Mouse (Mus musculus) midbrain, embryonic 12.5 days (tissue): Measurements from ENCODE around the gene Grn. TPM values are rescaled to one million over a fixed set of nuclear protein-coding genes. Genes with fewer than 3 reads are reported as not detected.
"Not testable (repeated sequence)": the region's sequence is repeated elsewhere in the genome, so short reads cannot be mapped to it uniquely, and the experiment has no call there.

ENCODE experiments used
- ATAC-seq: fragments of 200-750 bp; cut with Nextera tagmentation; 2 replicates; pipeline ENCODE4 v1.8.0; 2017; ENCODE audit warnings: low read depth, moderate TSS enrichment, moderate library complexity; ENCODE audit not compliant: low FRiP score
- H3K27ac ChIP-seq: fragments of 300-500 bp; sonication (generic); replicated peaks from 2 replicates; pipeline ENCODE4 v1.5.1; 2016; ENCODE audit warnings: mild to moderate bottlenecking
- H3K27me3 ChIP-seq: fragments of 300-500 bp; sonication (generic); 2 replicates; pipeline ENCODE4 v1.6.1; 2016; ENCODE audit warnings: mild to moderate bottlenecking
- H3K36me3 ChIP-seq: fragments of 300-500 bp; sonication (generic); 2 replicates; pipeline ENCODE4 v1.6.1; 2016
- H3K4me1 ChIP-seq: fragments of 300-500 bp; sonication (generic); 2 replicates; pipeline ENCODE4 v1.6.1; 2016
- H3K4me2 ChIP-seq: fragments of 300-500 bp; sonication (generic); replicated peaks from 2 replicates; pipeline ENCODE4 v1.6.1; 2016; ENCODE audit warnings: mild to moderate bottlenecking, moderate library complexity
- H3K4me3 ChIP-seq: fragments of 300-500 bp; sonication (generic); 2 replicates; pipeline ENCODE4 v1.5.1; 2016; ENCODE audit warnings: mild to moderate bottlenecking
- H3K9ac ChIP-seq: fragments of 300-500 bp; sonication (generic); replicated peaks from 2 replicates; pipeline ENCODE4 v1.6.1; 2016; ENCODE audit warnings: mild to moderate bottlenecking, moderate library complexity
- H3K9me3 ChIP-seq: fragments of 300-500 bp; sonication (generic); 2 replicates; pipeline ENCODE4 v1.6.1; 2016; ENCODE audit warnings: mild to moderate bottlenecking
- WGBS: fragments of 180-500 bp; shearing (Covaris S2); methylation state at CpG from one replicate; pipeline ENCODE4 v1.1.7; 2016; 5-methylcytosine and 5-hydroxymethylcytosine counted together
- polyA plus RNA-seq: library from polyadenylated mRNA; unstranded; fragments of >200 nt; fragmentation: Nextera tagmentation; extraction: Ambion mirVana; gene quantifications from 2 replicates; pipeline ENCODE4 v1.2.1, GENCODE M21; 2016

Gene Grn
- polyA plus RNA-seq, result 67.0 and 82.7 TPM in 2 replicates

- Histone ChIP-seq H3K27ac (peak within 1 kb of the TSS; percentile 72), H3K27me3 (peaks cover 21% of the 10 kb centered on the region), H3K4me2 (peak within 1 kb of the TSS; percentile 95), H3K4me3 (peak within 1 kb of the TSS; percentile 54), H3K9ac (peak within 1 kb of the TSS; percentile 62), H3K9me3 (no peaks in the 10 kb centered on the region), H3K36me3 (peaks cover 12% of the 10 kb centered on the region), H3K4me1 (peaks cover 16% of the 10 kb centered on the region)
- 1% methylated on average over 29 of the region's 29 CpGs for WGBS
- ATAC-seq, result peak; percentile 90
Measured at GRCm38 (mm10) chr11:102430121-102431017, at the start of gene Grn. Gene Grn, plus strand, starts transcription at chr11:102430315.

DNA sequence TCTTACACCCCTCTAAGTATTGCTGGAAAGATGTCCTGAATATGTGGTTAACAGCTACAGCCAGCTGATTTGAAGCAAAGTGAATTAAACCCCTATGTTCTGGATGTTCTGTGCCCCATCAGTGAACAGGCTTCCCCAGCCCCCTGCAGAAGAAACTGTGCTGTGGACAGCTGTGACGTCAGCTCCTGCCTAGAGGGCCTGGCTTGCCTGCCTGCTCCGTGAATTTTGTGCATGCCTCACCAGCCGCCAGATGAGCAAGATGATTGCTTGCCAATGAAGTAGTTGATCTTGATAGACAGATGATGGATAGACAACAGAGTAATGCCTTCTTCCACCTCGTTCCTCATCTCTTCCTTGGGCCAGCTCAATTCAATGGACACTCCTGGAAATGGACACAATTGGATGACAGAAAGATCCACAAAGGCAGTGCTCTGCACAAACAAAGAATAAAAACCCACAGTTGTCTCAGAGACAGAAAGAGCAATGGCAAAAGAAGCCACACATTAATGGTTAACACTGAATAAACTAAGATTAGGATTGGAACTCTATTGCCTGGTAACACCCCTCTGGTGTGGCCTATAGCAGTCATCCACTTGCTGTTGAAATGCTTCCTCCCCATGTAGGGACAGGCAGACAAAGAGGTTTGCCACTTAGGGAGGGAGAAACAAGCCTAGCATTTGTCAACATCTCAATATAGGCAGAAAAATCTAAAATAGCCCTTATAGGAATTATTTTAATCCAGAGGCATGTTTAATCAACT, 48.6 kb upstream of the Grn start:
- H3K4me1 ChIP-seq, result peaks cover 2% of the 10 kb centered on the region
- no peaks in the 10 kb centered on the region for H3K36me3 ChIP-seq
- H3K9ac ChIP-seq, result no peak overlapping the region
- no peak for ATAC-seq
- H3K4me2 ChIP-seq, result no peak overlapping the region
- H3K27me3 ChIP-seq, result no peaks in the 10 kb centered on the region
- no peak overlapping the region for H3K4me3 ChIP-seq
- H3K27ac ChIP-seq, result no peak overlapping the region
- 51% methylated on average over 4 of the region's 4 CpGs for WGBS
- peaks cover 4% of the 10 kb centered on the region; the same call in 1 of the 2 replicates for H3K9me3 ChIP-seq

- 91% methylated on average over 3 of the region's 3 CpGs for WGBS
- Histone ChIP-seq H3K27ac (no peak overlapping the region), H3K4me3 (no peak overlapping the region), H3K27me3 (no peaks in the 10 kb centered on the region), H3K36me3 (no peaks in the 10 kb centered on the region), H3K4me2 (no peak overlapping the region), H3K9me3 (peaks cover 4% of the 10 kb centered on the region; the same call in 1 of the 2 replicates), H3K9ac (no peak overlapping the region), H3K4me1 (no peaks in the 10 kb centered on the region)
- ATAC-seq, result no peak
Measured at GRCm38 (mm10) chr11:102382794-102383193, 47.3 kb upstream of the Grn start.

DNA sequence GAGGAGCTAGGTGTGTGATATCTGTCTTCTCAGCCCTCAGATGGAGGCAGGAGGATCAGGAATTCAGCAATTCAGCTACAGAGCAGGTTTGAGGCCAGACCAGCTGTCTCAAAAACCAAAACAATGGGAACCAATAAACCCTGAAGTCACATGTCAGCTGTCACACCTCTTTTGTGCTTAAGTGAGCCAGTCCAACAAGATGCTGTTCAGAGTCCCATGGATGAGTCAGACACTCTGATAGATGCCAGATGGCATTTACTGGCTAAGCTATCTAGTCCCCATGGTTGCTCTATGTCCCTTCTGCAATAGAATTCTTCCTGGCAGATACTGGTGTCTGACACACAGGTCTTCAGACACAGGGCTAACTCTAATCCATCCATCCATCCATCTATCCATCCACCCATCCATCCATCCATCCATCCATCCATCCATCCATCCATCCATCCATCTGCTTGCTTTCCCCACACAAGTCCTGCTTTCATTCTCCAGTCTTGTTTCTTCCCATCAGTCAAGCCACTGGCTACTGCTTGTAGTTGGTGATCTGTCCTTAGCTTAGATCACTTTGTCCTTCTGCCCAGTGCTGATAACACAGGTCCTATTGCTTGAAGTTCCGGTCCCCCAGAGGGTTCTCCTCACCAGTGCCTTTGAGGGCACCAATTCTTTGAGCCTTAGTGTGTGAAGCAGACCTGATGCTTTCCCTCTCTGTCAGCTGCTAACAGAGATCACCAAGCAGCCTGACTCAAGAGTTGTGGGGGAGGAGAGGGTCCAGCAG, 46.6 kb upstream of the Grn start:
- no peaks in the 10 kb centered on the region for H3K27me3 ChIP-seq
- peaks cover 4% of the 10 kb centered on the region; the same call in 1 of the 2 replicates for H3K9me3 ChIP-seq
- no peak overlapping the region for H3K4me3 ChIP-seq
- no peaks in the 10 kb centered on the region for H3K4me1 ChIP-seq
- no peak overlapping the region for H3K9ac ChIP-seq
- ATAC-seq, result no peak
- H3K27ac ChIP-seq, result no peak overlapping the region
- H3K36me3 ChIP-seq, result no peaks in the 10 kb centered on the region
- H3K4me2 ChIP-seq, result no peak overlapping the region
- 88% methylated on average over 1 of the region's 1 CpGs for WGBS

DNA sequence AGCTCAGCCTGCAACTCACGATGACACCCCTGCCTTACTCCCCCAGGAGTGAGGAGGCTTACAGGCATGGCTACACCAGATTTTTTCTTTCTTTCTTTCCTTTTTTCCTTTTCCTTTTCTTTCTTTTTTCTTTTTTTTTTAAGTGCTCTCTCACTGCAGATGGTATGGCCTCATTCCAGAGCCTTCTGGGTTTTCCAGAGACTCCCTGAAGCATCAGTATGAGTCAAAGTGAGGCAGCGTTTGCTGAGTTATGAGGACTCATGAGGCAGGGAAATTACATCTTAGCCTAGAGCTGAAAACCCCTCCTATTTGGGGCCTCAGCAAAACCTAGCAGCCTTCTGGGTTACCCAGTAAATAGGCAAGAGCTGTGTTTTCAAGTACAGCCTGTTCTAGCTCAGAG, 45.7 kb upstream of the Grn start:
- no peaks in the 10 kb centered on the region for H3K4me1 ChIP-seq
- ATAC-seq, result no peak
- no peaks in the 10 kb centered on the region for H3K36me3 ChIP-seq
- no peak overlapping the region for H3K27ac ChIP-seq
- 87% methylated on average over 2 of the region's 2 CpGs for WGBS
- H3K4me2 ChIP-seq, result no peak overlapping the region
- H3K9ac ChIP-seq, result no peak overlapping the region
- no peaks in the 10 kb centered on the region for H3K9me3 ChIP-seq
- H3K4me3 ChIP-seq, result no peak overlapping the region
- no peaks in the 10 kb centered on the region for H3K27me3 ChIP-seq

- H3K9me3 ChIP-seq, result no peaks in the 10 kb centered on the region
- WGBS, result 55% methylated on average over 4 of the region's 4 CpGs
- H3K4me3 ChIP-seq, result no peak overlapping the region
- no peak overlapping the region for H3K4me2 ChIP-seq
- no peak overlapping the region for H3K9ac ChIP-seq
- no peak overlapping the region for H3K27ac ChIP-seq
- ATAC-seq, result no peak
- H3K27me3 ChIP-seq, result no peaks in the 10 kb centered on the region
- no peaks in the 10 kb centered on the region for H3K4me1 ChIP-seq
- H3K36me3 ChIP-seq, result no peaks in the 10 kb centered on the region
Measured at GRCm38 (mm10) chr11:102385075-102385474, 45.0 kb upstream of the Grn start.

DNA sequence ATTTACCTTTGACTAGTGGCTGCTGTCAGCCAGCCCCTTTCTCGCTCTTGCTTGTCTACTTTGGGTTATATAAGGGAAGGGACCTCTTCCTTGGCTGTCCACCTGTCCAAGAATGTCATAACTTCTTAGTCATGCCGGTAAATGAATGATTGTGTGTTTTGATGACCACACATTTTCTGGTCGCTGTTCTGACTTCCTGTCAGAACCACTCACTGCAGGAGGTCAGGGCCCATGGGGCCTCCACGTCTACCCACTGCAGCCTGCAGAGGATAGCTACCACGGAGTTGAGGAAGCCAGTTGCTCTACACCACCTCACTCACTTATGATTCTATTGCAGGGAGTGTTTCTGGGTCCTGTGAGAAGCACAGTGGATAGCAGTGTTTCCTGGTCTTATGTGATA, 44.0 kb upstream of the Grn start:
- ATAC-seq, result no peak
- no peak overlapping the region for H3K4me3 ChIP-seq
- H3K4me1 ChIP-seq, result no peaks in the 10 kb centered on the region
- no peaks in the 10 kb centered on the region for H3K36me3 ChIP-seq
- 67% methylated on average over 5 of the region's 5 CpGs for WGBS
- H3K4me2 ChIP-seq, result no peak overlapping the region
- H3K9me3 ChIP-seq, result no peaks in the 10 kb centered on the region
- H3K27me3 ChIP-seq, result no peaks in the 10 kb centered on the region
- no peak overlapping the region for H3K9ac ChIP-seq
- no peak overlapping the region for H3K27ac ChIP-seq

DNA sequence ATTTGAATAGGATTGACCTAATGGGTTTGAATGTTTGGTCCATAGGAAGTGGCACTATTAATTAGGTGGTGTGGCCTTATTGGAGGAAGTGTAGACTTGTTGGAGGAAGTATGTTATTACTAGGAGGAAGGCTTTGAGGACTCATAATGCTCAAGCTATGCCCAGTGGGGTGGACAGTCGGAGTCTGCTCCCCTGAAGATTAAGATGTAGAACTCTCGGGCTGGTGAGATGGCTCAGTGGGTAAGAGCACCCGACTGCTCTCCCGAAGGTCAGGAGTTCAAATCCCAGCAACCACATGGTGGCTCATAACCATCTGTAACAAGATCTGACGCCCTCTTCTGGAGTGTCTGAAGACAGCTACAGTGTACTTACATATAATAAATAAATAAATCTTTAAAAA, 40.7 kb upstream of the Grn start:
- not testable (repeated sequence) for H3K4me3 ChIP-seq, H3K9me3 ChIP-seq, H3K27ac ChIP-seq, H3K9ac ChIP-seq, H3K36me3 ChIP-seq, ATAC-seq, H3K27me3 ChIP-seq, H3K4me2 ChIP-seq
- 86% methylated on average over 4 of the region's 5 CpGs for WGBS
- peaks cover 16% of the 10 kb centered on the region for H3K4me1 ChIP-seq

- peak overlapping the region; percentile 92 for H3K27ac ChIP-seq
- peak overlapping the region; percentile 57 for H3K9ac ChIP-seq
- ATAC-seq, result peak; percentile 48
- H3K36me3 ChIP-seq, result no peaks in the 10 kb centered on the region
- WGBS, result 20% methylated on average over 15 of the region's 15 CpGs
- no peaks in the 10 kb centered on the region for H3K9me3 ChIP-seq
- peaks cover 4% of the 10 kb centered on the region for H3K27me3 ChIP-seq
- peak overlapping the region; percentile 63 for H3K4me2 ChIP-seq
- H3K4me3 ChIP-seq, result peak overlapping the region; percentile 67
- peaks cover 45% of the 10 kb centered on the region for H3K4me1 ChIP-seq
Measured at GRCm38 (mm10) chr11:102392441-102393237, 37.5 kb upstream of the Grn start.

DNA sequence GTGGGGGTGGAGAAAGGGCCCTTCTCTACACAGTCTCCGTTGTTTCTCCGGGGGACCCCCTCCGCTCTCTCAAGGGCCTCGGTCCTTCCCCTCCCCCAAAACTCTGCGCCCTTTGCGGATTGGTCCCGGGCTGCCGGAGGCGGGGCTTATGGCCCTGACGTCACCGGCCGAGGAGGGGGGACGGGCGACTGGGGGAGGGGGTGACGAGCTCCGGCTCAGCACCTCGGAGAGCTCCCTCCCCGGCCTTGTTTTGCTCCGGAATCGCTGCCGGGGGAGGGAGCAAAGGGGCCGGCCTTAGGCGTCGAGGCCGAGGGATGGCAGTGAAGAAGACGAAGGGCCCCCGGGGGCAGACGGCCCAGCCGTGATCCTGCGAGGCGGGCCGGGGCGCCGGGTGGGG, 36.9 kb upstream of the Grn start, which contains the start of gene Rundc3a:
Gene Rundc3a (plus strand): TSS at position 166 of the 397 bp plus-strand sequence.
- Histone ChIP-seq H3K27ac (peak within 1 kb of the TSS; percentile 92), H3K9me3 (no peaks in the 10 kb centered on the region), H3K4me1 (peaks cover 51% of the 10 kb centered on the region), H3K4me2 (peak within 1 kb of the TSS; percentile 63), H3K27me3 (peaks cover 10% of the 10 kb centered on the region), H3K36me3 (0 out of 2 replicates have a peak, but pooled peaks cover 6% of the 10 kb centered on the region), H3K9ac (peak within 1 kb of the TSS; percentile 83), H3K4me3 (peak within 1 kb of the TSS; percentile 67)
- ATAC-seq, result peak; percentile 88
- under 1% methylated on average over 23 of the region's 34 CpGs for WGBS
